Mouse (Mus musculus): ENCODE measurements around the gene Tyms. TPM values are rescaled to one million over a fixed set of nuclear protein-coding genes. Genes with fewer than 3 reads are reported as not detected.

The Tyms gene
- polyA plus RNA-seq (2014; fragmentation: Nextera tagmentation; extraction: Ambion mirVana) = 268 and 278 TPM in 2 replicates

GRCm38 (mm10) chr5:30072825-30073821, at the start of gene Tyms:
Tyms (minus strand) TSS chr5:30073617.
- no peaks in the 10 kb centered on the region for H3K27me3 ChIP-seq (ENCODE audit: control insufficient read depth, insufficient read depth, low read length)
- H3K9ac ChIP-seq (ENCODE audit: low read length) = peak within 1 kb of the TSS; percentile 84
- peak within 1 kb of the TSS; percentile 77 for H3K4me2 ChIP-seq
- no peaks in the 10 kb centered on the region for H3K9me3 ChIP-seq (ENCODE audit: control insufficient read depth, low read length)
- peak; percentile 97 for DNase-seq (ENCODE audit: low spot score, missing footprints)
- 2% methylated on average over 44 of the region's 45 CpGs for WGBS
- peaks cover 3% of the 10 kb centered on the region; the same call in 1 of the 2 replicates for H3K4me1 ChIP-seq (ENCODE audit: control insufficient read depth, insufficient read depth, low read length)
- peak within 1 kb of the TSS; percentile 52; the same call in 1 of the 2 replicates for H3K27ac ChIP-seq (ENCODE audit: low read depth, low read length)
- peak within 1 kb of the TSS; percentile 69 for H3K4me3 ChIP-seq (ENCODE audit: low read depth, low read length)
- ATAC-seq (ENCODE audit: low FRiP score) = peak; percentile 90
- H3K36me3 ChIP-seq (ENCODE audit: control insufficient read depth, insufficient read depth, low read length) = peaks cover 8% of the 10 kb centered on the region; the same call in 1 of the 2 replicates

GRCm38 (mm10) chr5:30122481-30122880, 49.1 kb upstream of the Tyms start:
- 96% methylated on average over 6 of the region's 6 CpGs for WGBS
- Histone ChIP-seq H3K4me1 (ENCODE audit: control insufficient read depth, insufficient read depth, low read length) (no peaks in the 10 kb centered on the region), H3K9me3 (ENCODE audit: control insufficient read depth, low read length) (no peaks in the 10 kb centered on the region), H3K27ac (ENCODE audit: low read depth, low read length) (no peak overlapping the region), H3K4me2 (no peak overlapping the region), H3K27me3 (ENCODE audit: control insufficient read depth, insufficient read depth, low read length) (no peaks in the 10 kb centered on the region), H3K4me3 (ENCODE audit: low read depth, low read length) (no peak overlapping the region), H3K9ac (ENCODE audit: low read length) (no peak overlapping the region), H3K36me3 (ENCODE audit: control insufficient read depth, insufficient read depth, low read length) (peaks cover 6% of the 10 kb centered on the region; the same call in 1 of the 2 replicates)
- DNase-seq (ENCODE audit: low spot score, missing footprints) (peak; percentile 79), ATAC-seq (ENCODE audit: low FRiP score) (no peak)

- H3K9ac ChIP-seq (ENCODE audit: low read length) = no peak overlapping the region
- WGBS = 84% methylated on average over 7 of the region's 7 CpGs
- H3K4me1 ChIP-seq (ENCODE audit: control insufficient read depth, insufficient read depth, low read length) = no peaks in the 10 kb centered on the region
- no peak for ATAC-seq (ENCODE audit: low FRiP score)
- peaks cover 7% of the 10 kb centered on the region for H3K36me3 ChIP-seq (ENCODE audit: control insufficient read depth, insufficient read depth, low read length)
- H3K4me3 ChIP-seq (ENCODE audit: low read depth, low read length) = no peak overlapping the region
- no peaks in the 10 kb centered on the region for H3K9me3 ChIP-seq (ENCODE audit: control insufficient read depth, low read length)
- H3K27me3 ChIP-seq (ENCODE audit: control insufficient read depth, insufficient read depth, low read length) = no peaks in the 10 kb centered on the region; the same call in 1 of the 2 replicates
- H3K4me2 ChIP-seq = no peak overlapping the region
- no peak overlapping the region for H3K27ac ChIP-seq (ENCODE audit: low read depth, low read length)
- DNase-seq (ENCODE audit: low spot score, missing footprints) = peak; percentile 54
Observed at GRCm38 (mm10) chr5:30120106-30120505, 46.7 kb upstream of the Tyms start.

- Histone ChIP-seq H3K9ac (ENCODE audit: low read length) (no peak overlapping the region), H3K9me3 (ENCODE audit: control insufficient read depth, low read length) (no peaks in the 10 kb centered on the region), H3K4me1 (ENCODE audit: control insufficient read depth, insufficient read depth, low read length) (peaks cover 3% of the 10 kb centered on the region; the same call in 1 of the 2 replicates), H3K36me3 (ENCODE audit: control insufficient read depth, insufficient read depth, low read length) (peaks cover 7% of the 10 kb centered on the region), H3K27ac (ENCODE audit: low read depth, low read length) (no peak overlapping the region), H3K27me3 (ENCODE audit: control insufficient read depth, insufficient read depth, low read length) (peaks cover 7% of the 10 kb centered on the region; the same call in 1 of the 2 replicates), H3K4me2 (no peak overlapping the region), H3K4me3 (ENCODE audit: low read depth, low read length) (no peak overlapping the region)
- WGBS = 85% methylated on average over 6 of the region's 6 CpGs
- ATAC-seq (ENCODE audit: low FRiP score) (no peak), DNase-seq (ENCODE audit: low spot score, missing footprints) (peak; percentile 67)
Observed at GRCm38 (mm10) chr5:30119163-30119562, 45.7 kb upstream of the Tyms start.

GRCm38 (mm10) chr5:30118018-30118417, 44.6 kb upstream of the Tyms start:
- no peak for ATAC-seq (ENCODE audit: low FRiP score)
- H3K4me2 ChIP-seq = no peak overlapping the region
- 83% methylated on average over 1 of the region's 1 CpGs for WGBS
- peaks cover 16% of the 10 kb centered on the region; the same call in 1 of the 2 replicates for H3K27me3 ChIP-seq (ENCODE audit: control insufficient read depth, insufficient read depth, low read length)
- no peak overlapping the region for H3K9ac ChIP-seq (ENCODE audit: low read length)
- H3K36me3 ChIP-seq (ENCODE audit: control insufficient read depth, insufficient read depth, low read length) = peaks cover 7% of the 10 kb centered on the region
- H3K4me3 ChIP-seq (ENCODE audit: low read depth, low read length) = no peak overlapping the region
- H3K27ac ChIP-seq (ENCODE audit: low read depth, low read length) = no peak overlapping the region
- peak; percentile 61 for DNase-seq (ENCODE audit: low spot score, missing footprints)
- H3K9me3 ChIP-seq (ENCODE audit: control insufficient read depth, low read length) = no peaks in the 10 kb centered on the region
- peaks cover 9% of the 10 kb centered on the region for H3K4me1 ChIP-seq (ENCODE audit: control insufficient read depth, insufficient read depth, low read length)

GRCm38 (mm10) chr5:30115718-30116117, 42.3 kb upstream of the Tyms start:
- Histone ChIP-seq H3K9ac (ENCODE audit: low read length) (no peak overlapping the region), H3K27me3 (ENCODE audit: control insufficient read depth, insufficient read depth, low read length) (peaks cover 20% of the 10 kb centered on the region; the same call in 1 of the 2 replicates), H3K4me3 (ENCODE audit: low read depth, low read length) (no peak overlapping the region), H3K27ac (ENCODE audit: low read depth, low read length) (no peak overlapping the region), H3K4me2 (no peak overlapping the region), H3K9me3 (ENCODE audit: control insufficient read depth, low read length) (no peaks in the 10 kb centered on the region), H3K4me1 (ENCODE audit: control insufficient read depth, insufficient read depth, low read length) (peaks cover 18% of the 10 kb centered on the region), H3K36me3 (ENCODE audit: control insufficient read depth, insufficient read depth, low read length) (peaks cover 6% of the 10 kb centered on the region)
- ATAC-seq (ENCODE audit: low FRiP score) = no peak
- WGBS = 44% methylated on average over 10 of the region's 10 CpGs
- peak; percentile 82 for DNase-seq (ENCODE audit: low spot score, missing footprints)

GRCm38 (mm10) chr5:30114761-30115140, 41.3 kb upstream of the Tyms start:
- peak; percentile 89 for DNase-seq (ENCODE audit: low spot score, missing footprints)
- Histone ChIP-seq H3K4me1 (ENCODE audit: control insufficient read depth, insufficient read depth, low read length) (peaks cover 28% of the 10 kb centered on the region), H3K9ac (ENCODE audit: low read length) (peak overlapping the region; percentile 57), H3K4me2 (peak overlapping the region; percentile 74), H3K27ac (ENCODE audit: low read depth, low read length) (no peak overlapping the region), H3K36me3 (ENCODE audit: control insufficient read depth, insufficient read depth, low read length) (peaks cover 5% of the 10 kb centered on the region), H3K27me3 (ENCODE audit: control insufficient read depth, insufficient read depth, low read length) (peaks cover 20% of the 10 kb centered on the region; the same call in 1 of the 2 replicates), H3K9me3 (ENCODE audit: control insufficient read depth, low read length) (no peaks in the 10 kb centered on the region), H3K4me3 (ENCODE audit: low read depth, low read length) (peak overlapping the region; percentile 43)
- ATAC-seq (ENCODE audit: low FRiP score) = no peak; the same call in 1 of the 2 replicates
- WGBS = 4% methylated on average over 28 of the region's 28 CpGs

GRCm38 (mm10) chr5:30113881-30114760, 40.7 kb upstream of the Tyms start:
- peak; percentile 98 for DNase-seq (ENCODE audit: low spot score, missing footprints)
- Histone ChIP-seq H3K4me2 (peak overlapping the region; percentile 74), H3K4me1 (ENCODE audit: control insufficient read depth, insufficient read depth, low read length) (peaks cover 32% of the 10 kb centered on the region), H3K36me3 (ENCODE audit: control insufficient read depth, insufficient read depth, low read length) (peaks cover 5% of the 10 kb centered on the region), H3K9ac (ENCODE audit: low read length) (peak overlapping the region; percentile 57), H3K27me3 (ENCODE audit: control insufficient read depth, insufficient read depth, low read length) (peaks cover 20% of the 10 kb centered on the region; the same call in 1 of the 2 replicates), H3K4me3 (ENCODE audit: low read depth, low read length) (peak overlapping the region; percentile 43), H3K27ac (ENCODE audit: low read depth, low read length) (no peak overlapping the region), H3K9me3 (ENCODE audit: control insufficient read depth, low read length) (no peaks in the 10 kb centered on the region)
- ATAC-seq (ENCODE audit: low FRiP score) = peak; percentile 73
- 1% methylated on average over 91 of the region's 103 CpGs for WGBS

All from midbrain, embryonic 11.5 days (tissue).